Mouse (Mus musculus) CH12.LX (cell line): ENCODE data around the gene Palm2. TPM values are rescaled to one million over a fixed set of nuclear protein-coding genes. Genes with fewer than 3 reads are reported as not detected.

Experiments
- DNase-seq: peaks from one replicate; pipeline ENCODE4 v3.0.0-alpha.2; 2013; ENCODE audit errors: extremely low read depth
- H3K27ac ChIP-seq: 2 replicates; pipeline ENCODE4 v1.5.1; 2012; ENCODE audit warnings: low read depth, mild to moderate bottlenecking, control low read depth, moderate library complexity; ENCODE audit not compliant: insufficient read depth
- H3K27me3 ChIP-seq: replicated peaks from 2 replicates; pipeline ENCODE3; 2012; ENCODE audit warnings: inconsistent platforms
- H3K36me3 ChIP-seq, 2 experiments: replicated peaks in 1 of 2; 2 replicates each; pipeline versions ENCODE3 to v1.6.1; 2012; ENCODE audit warnings: inconsistent platforms in 1 of 2, low read length in 1 of 2, mild to moderate bottlenecking in 1 of 2, mixed read lengths in 1 of 2, moderate library complexity in 1 of 2; ENCODE audit not compliant: control insufficient read depth in 1 of 2, insufficient read depth in 1 of 2
- H3K4me1 ChIP-seq, 2 experiments: 2 replicates each; pipeline ENCODE4 v1.6.1; 2012; ENCODE audit warnings: inconsistent platforms in 1 of 2, moderate library complexity in 1 of 2; ENCODE audit not compliant: insufficient read depth in 2 of 2, control insufficient read depth in 1 of 2
- H3K4me2 ChIP-seq: 2 replicates; pipeline ENCODE4 v1.6.1; 2012; ENCODE audit warnings: low read depth, mild to moderate bottlenecking, control low read depth; ENCODE audit not compliant: poor library complexity, insufficient read depth, severe bottlenecking
- H3K4me3 ChIP-seq, 3 experiments: fragments of 150-350 bp in 1 of 3; sonication (generic) in 1 of 3; replicated peaks in 1 of 3; 2 replicates each; pipeline versions ENCODE3 to v1.5.1; 2011 to 2012; ENCODE audit warnings: low read depth in 2 of 3, low read length in 2 of 3, mild to moderate bottlenecking in 2 of 3, moderate library complexity in 2 of 3, control low read depth in 1 of 3, improper control_type of control experiment in 1 of 3, inconsistent platforms in 1 of 3, mixed read lengths in 1 of 3; ENCODE audit not compliant: poor library complexity in 1 of 3
- H3K79me2 ChIP-seq: replicated peaks from 2 replicates; pipeline ENCODE4 v1.6.1; 2012; ENCODE audit warnings: mild to moderate bottlenecking, moderate library complexity; ENCODE audit not compliant: control insufficient read depth, poor library complexity, insufficient read depth, severe bottlenecking; ENCODE audit errors: extremely low read depth
- H3K9ac ChIP-seq: 2 replicates; pipeline ENCODE4 v1.6.1; 2012; ENCODE audit warnings: low read depth, mild to moderate bottlenecking, control low read depth, moderate library complexity; ENCODE audit not compliant: insufficient read depth
- H3K9me3 ChIP-seq: replicated peaks from 2 replicates; pipeline ENCODE3; 2012; ENCODE audit warnings: low read length, inconsistent platforms, mixed read lengths
- BHLHE40 ChIP-seq: IDR thresholded peaks from 2 replicates; pipeline ENCODE4 v1.6.1; 2011; ENCODE audit warnings: mild to moderate bottlenecking, low read depth, low read length, improper control_type of control experiment
- CHD1 ChIP-seq: IDR thresholded peaks from 2 replicates; pipeline ENCODE4 v1.6.1; 2012; ENCODE audit warnings: low read depth, low read length, improper control_type of control experiment, inconsistent platforms
- E2F4 ChIP-seq: IDR thresholded peaks from 2 replicates; pipeline ENCODE4 v1.6.1; 2011; ENCODE audit warnings: low read depth, low read length, improper control_type of control experiment; ENCODE audit not compliant: insufficient replicate concordance
- EP300 ChIP-seq: IDR thresholded peaks from 2 replicates; pipeline ENCODE4 v1.6.1; 2011; ENCODE audit warnings: low read length, improper control_type of control experiment
- GABPA ChIP-seq: IDR thresholded peaks from 2 replicates; pipeline ENCODE4 v1.6.1; 2012; ENCODE audit warnings: low read depth, low read length, improper control_type of control experiment, inconsistent platforms; ENCODE audit not compliant: insufficient replicate concordance
- HCFC1 ChIP-seq: IDR thresholded peaks from 2 replicates; pipeline ENCODE4 v1.6.1; 2012; ENCODE audit warnings: low read depth, mild to moderate bottlenecking, inconsistent platforms, low read length, improper control_type of control experiment
- JUN ChIP-seq: IDR thresholded peaks from 2 replicates; pipeline ENCODE4 v1.6.1; 2011; ENCODE audit warnings: low read depth, mild to moderate bottlenecking, low read length, improper control_type of control experiment, moderate library complexity; ENCODE audit not compliant: insufficient read depth
- JUND ChIP-seq: conservative IDR thresholded peaks from 2 replicates; pipeline ENCODE4 v1.6.1; 2011; ENCODE audit warnings: low read depth, low read length, improper control_type of control experiment
- KAT2A ChIP-seq: IDR thresholded peaks from 2 replicates; pipeline ENCODE4 v1.6.1; 2012; ENCODE audit warnings: low read length, improper control_type of control experiment, inconsistent platforms; ENCODE audit not compliant: insufficient replicate concordance
- MAX ChIP-seq: IDR thresholded peaks from 2 replicates; pipeline ENCODE4 v1.6.1; 2011; ENCODE audit warnings: low read length, improper control_type of control experiment
- MAZ ChIP-seq: IDR thresholded peaks from 2 replicates; pipeline ENCODE4 v1.6.1; 2012; ENCODE audit warnings: low read depth, mild to moderate bottlenecking, inconsistent platforms, low read length, improper control_type of control experiment, moderate library complexity
- MXI1 ChIP-seq: IDR thresholded peaks from 2 replicates; pipeline ENCODE4 v1.6.1; 2011; ENCODE audit warnings: mild to moderate bottlenecking, low read depth, low read length, improper control_type of control experiment
- MYC ChIP-seq: IDR thresholded peaks from 2 replicates; pipeline ENCODE4 v1.6.1; 2011; ENCODE audit warnings: low read depth, mild to moderate bottlenecking, improper control_type of control experiment, low read length
- POLR2A ChIP-seq: IDR thresholded peaks from 2 replicates; pipeline ENCODE4 v1.6.1; 2011; ENCODE audit warnings: low read depth, mild to moderate bottlenecking, improper control_type of control experiment, low read length
- POLR2AphosphoS2 ChIP-seq: IDR thresholded peaks from 2 replicates; pipeline ENCODE4 v1.6.1; 2011; ENCODE audit warnings: low read depth, low read length, improper control_type of control experiment
- RAD21 ChIP-seq: IDR thresholded peaks from 2 replicates; pipeline ENCODE4 v1.6.1; 2011; ENCODE audit warnings: low read depth, mild to moderate bottlenecking, low read length, improper control_type of control experiment, moderate library complexity
- SMC3 ChIP-seq: IDR thresholded peaks from 2 replicates; pipeline ENCODE4 v1.6.1; 2011; ENCODE audit warnings: low read depth, low read length, improper control_type of control experiment
- TBP ChIP-seq: conservative IDR thresholded peaks from 2 replicates; pipeline ENCODE4 v1.6.1; 2011; ENCODE audit warnings: low read depth, low read length, improper control_type of control experiment
- TCF12 ChIP-seq: IDR thresholded peaks from 2 replicates; pipeline ENCODE4 v1.6.1; 2014; ENCODE audit warnings: low read depth, mild to moderate bottlenecking, inconsistent platforms, low read length, improper control_type of control experiment
- USF2 ChIP-seq: conservative IDR thresholded peaks from 2 replicates; pipeline ENCODE4 v1.6.1; 2011; ENCODE audit warnings: low read depth, low read length, improper control_type of control experiment
- ZC3H11A ChIP-seq: IDR thresholded peaks from 2 replicates; pipeline ENCODE4 v1.6.1; 2012; ENCODE audit warnings: low read depth, mild to moderate bottlenecking, inconsistent platforms, low read length, improper control_type of control experiment
- ZKSCAN1 ChIP-seq: IDR thresholded peaks from 2 replicates; pipeline ENCODE4 v1.6.1; 2012; ENCODE audit warnings: low read depth, inconsistent platforms, low read length, improper control_type of control experiment, borderline replicate concordance
- ZNF384 ChIP-seq: IDR thresholded peaks from 2 replicates; pipeline ENCODE4 v1.6.1; 2012; ENCODE audit warnings: low read depth, low read length, improper control_type of control experiment, inconsistent platforms
- dilution Hi-C: fragments of 300-500 bp; cut with MboI; formaldehyde crosslinking; loops from 2 replicates; pipeline ENCODE4 v1.14.3; 2020; ENCODE audit warnings: low sequenced_read_pairs; ENCODE audit not compliant: extremely low pct_unique_long_range_greater_than_20kb, extremely low pct_ligation_motif_present
- in situ Hi-C: fragments of 300-500 bp; cut with MboI; formaldehyde crosslinking; loops from 3 replicates; pipeline ENCODE4 v1.14.3; 2019; ENCODE audit warnings: low sequenced_read_pairs, low pct_ligation_motif_present, low pct_unique_long_range_greater_than_20kb, mixed read lengths
- polyA plus RNA-seq: library from polyadenylated mRNA; unstranded; fragments of >175 nt; gene quantifications from 2 replicates; pipeline ENCODE4 v1.2.1, GENCODE M21; 2012; ENCODE audit warnings: low read depth; ENCODE audit not compliant: insufficient read length
- total RNA-seq, 2 experiments: library from RNA; depleted of rRNA; stranded (reverse); fragments of 300-350 nt in 1 of 2; fragments of >200 nt in 1 of 2; gene quantifications; 2 replicates each; pipeline ENCODE4 v1.2.3; 2012 to 2014

The Palm2 gene
- total and polyA plus RNA-seq, 3 experiments, result not detected

DNA sequence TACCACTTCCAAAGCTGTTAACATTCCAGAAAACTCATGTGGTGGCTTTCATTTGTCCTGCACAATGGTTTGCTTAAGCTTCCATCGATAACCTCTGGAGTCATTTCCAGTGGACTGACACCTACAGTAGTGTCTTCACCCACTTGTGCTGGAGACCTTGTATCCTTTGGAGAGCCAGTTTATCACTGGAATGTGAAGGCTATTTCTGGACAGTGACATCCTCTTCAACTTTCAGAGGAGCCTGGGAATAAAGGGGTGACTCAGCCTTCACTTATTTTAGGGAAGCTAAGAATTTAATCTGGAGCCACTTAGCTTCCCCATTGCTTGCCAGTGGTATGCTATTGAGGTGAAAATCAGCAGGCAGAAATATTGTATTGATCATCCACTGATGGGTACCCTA lies 154.3 kb downstream of the Palm2 start:
- in situ Hi-C loops (no loop called here), dilution Hi-C loops (no loop called here)
- no peak for DNase-seq
- Histone ChIP-seq H3K27me3 (no peaks in the 10 kb centered on the region), H3K79me2 (no peaks in the 10 kb centered on the region), H3K9ac (no peak overlapping the region), H3K9me3 (no peaks in the 10 kb centered on the region), H3K36me3 (no peaks in the 10 kb centered on the region), H3K4me1 (no peaks in the 10 kb centered on the region), H3K27ac (no peak overlapping the region), H3K4me2 (no peak overlapping the region), H3K4me3 (no peak overlapping the region)
- no peak for TF ChIP-seq CHD1
- TF ChIP-seq MXI1, result no peak
- no peak for TF ChIP-seq MAX
- no peak for TF ChIP-seq KAT2A
- no peak for TF ChIP-seq ZC3H11A
- TF ChIP-seq POLR2A, result no peak
- TF ChIP-seq BHLHE40, result no peak
- no peak for TF ChIP-seq E2F4
- no peak for TF ChIP-seq MYC
- no peak for TF ChIP-seq ZKSCAN1
- no peak for TF ChIP-seq POLR2AphosphoS2

DNA sequence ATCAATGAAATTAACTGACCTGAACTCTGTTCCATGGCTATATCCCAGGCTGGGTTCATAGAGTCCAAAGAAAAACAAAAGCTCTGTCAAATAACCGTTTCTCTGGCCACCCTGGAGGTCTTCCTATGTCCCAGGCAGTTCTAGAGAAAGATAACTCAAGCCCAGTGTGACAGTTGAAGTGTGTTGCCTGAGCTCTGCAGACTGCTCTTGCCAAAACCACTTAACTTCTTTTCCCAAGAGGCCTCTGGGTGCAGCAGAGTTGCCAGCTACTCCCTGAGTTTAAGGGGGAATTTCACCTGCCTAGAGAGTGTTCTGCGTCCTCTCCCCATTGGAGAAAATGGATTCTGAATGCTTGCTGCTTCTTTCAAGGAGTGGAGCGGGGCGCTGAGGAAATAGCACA lies 158.7 kb downstream of the Palm2 start:
- H3K9me3 ChIP-seq, result no peaks in the 10 kb centered on the region
- no peak overlapping the region for H3K4me2 ChIP-seq
- no peak overlapping the region for H3K27ac ChIP-seq
- TF ChIP-seq TBP (no peak), POLR2A (no peak), HCFC1 (no peak), JUN (no peak), E2F4 (no peak), ZKSCAN1 (no peak), ZC3H11A (no peak), SMC3 (no peak), JUND (no peak), KAT2A (no peak), RAD21 (no peak), MXI1 (no peak), MAZ (no peak), BHLHE40 (no peak), GABPA (no peak), EP300 (no peak), ZNF384 (no peak), USF2 (no peak), TCF12 (no peak)
- TF ChIP-seq, all 38 proteins: peak for 0
- dilution Hi-C loops (no loop called here), in situ Hi-C loops (no loop called here)
- H3K4me3 ChIP-seq, result no peak overlapping the region
- H3K79me2 ChIP-seq, result no peaks in the 10 kb centered on the region
- no peaks in the 10 kb centered on the region for H3K27me3 ChIP-seq
- no peaks in the 10 kb centered on the region; a peak in 1 of 4 replicates for H3K4me1 ChIP-seq
- no peak for DNase-seq
- no peak overlapping the region for H3K9ac ChIP-seq
- H3K36me3 ChIP-seq, result no peaks in the 10 kb centered on the region
